Mouse (Mus musculus): ENCODE data around the gene Prr7. TPM values are rescaled to one million over a fixed set of nuclear protein-coding genes. Genes with fewer than 3 reads are reported as not detected.

The Prr7 gene
- polyA plus RNA-seq, 1 experiment from 2014 or later: not detected

- WGBS: 41% methylated on average over 4 of the region's 4 CpGs
- no peak for ATAC-seq (ENCODE audit: extremely low read depth, insufficient number of reproducible peaks, low FRiP score, low TSS enrichment)
- Histone ChIP-seq H3K9ac (no peak overlapping the region), H3K4me2 (peak overlapping the region; percentile 29), H3K4me1 (peaks cover 29% of the 10 kb centered on the region), H3K4me3 (no peak overlapping the region), H3K27me3 (replicated peaks) (peaks cover 71% of the 10 kb centered on the region), H3K36me3 (peaks cover 43% of the 10 kb centered on the region), H3K9me3 (no peaks in the 10 kb centered on the region), H3K27ac (replicated peaks) (no peak overlapping the region)
Measured at GRCm38 (mm10) chr13:55495702-55496101, 31.6 kb downstream of the Prr7 start.

GRCm38 (mm10) chr13:55496661-55497060, 32.6 kb downstream of the Prr7 start:
- 74% methylated on average over 6 of the region's 6 CpGs for WGBS
- ATAC-seq (ENCODE audit: extremely low read depth, insufficient number of reproducible peaks, low FRiP score, low TSS enrichment): no peak
- H3K4me3 ChIP-seq: no peak overlapping the region
- H3K4me1 ChIP-seq: peaks cover 29% of the 10 kb centered on the region
- peaks cover 63% of the 10 kb centered on the region for H3K27me3 ChIP-seq (replicated peaks)
- no peak overlapping the region for H3K4me2 ChIP-seq
- no peak overlapping the region for H3K27ac ChIP-seq (replicated peaks)
- peaks cover 52% of the 10 kb centered on the region for H3K36me3 ChIP-seq
- no peak overlapping the region for H3K9ac ChIP-seq
- H3K9me3 ChIP-seq: no peaks in the 10 kb centered on the region

DNA sequence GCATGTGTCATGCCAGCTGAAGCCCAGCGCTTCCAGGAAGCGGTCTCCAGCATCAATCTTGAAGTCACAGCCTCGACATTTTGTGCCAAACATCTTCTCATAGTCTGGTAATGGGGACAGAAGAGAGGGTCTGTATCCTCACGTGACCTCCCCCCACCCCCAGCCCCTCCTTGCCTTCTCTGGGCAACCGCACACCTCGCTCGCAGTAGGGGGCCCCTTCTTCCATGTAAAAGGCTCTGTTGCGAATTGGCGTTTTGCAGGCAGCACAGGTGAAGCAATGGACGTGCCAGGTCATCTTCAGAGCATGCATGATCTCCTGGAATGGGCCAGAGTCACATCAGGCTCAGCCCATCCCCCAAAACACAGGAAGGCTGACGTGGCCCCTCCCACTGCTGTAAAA, 34.8 kb downstream of the Prr7 start:
- WGBS: 74% methylated on average over 11 of the region's 11 CpGs
- Histone ChIP-seq H3K4me2 (no peak overlapping the region), H3K4me3 (no peak overlapping the region), H3K36me3 (peaks cover 75% of the 10 kb centered on the region), H3K9ac (no peak overlapping the region), H3K4me1 (peaks cover 31% of the 10 kb centered on the region), H3K27me3 (replicated peaks) (peaks cover 41% of the 10 kb centered on the region), H3K27ac (replicated peaks) (no peak overlapping the region), H3K9me3 (no peaks in the 10 kb centered on the region)
- ATAC-seq (ENCODE audit: extremely low read depth, insufficient number of reproducible peaks, low FRiP score, low TSS enrichment): no peak

DNA sequence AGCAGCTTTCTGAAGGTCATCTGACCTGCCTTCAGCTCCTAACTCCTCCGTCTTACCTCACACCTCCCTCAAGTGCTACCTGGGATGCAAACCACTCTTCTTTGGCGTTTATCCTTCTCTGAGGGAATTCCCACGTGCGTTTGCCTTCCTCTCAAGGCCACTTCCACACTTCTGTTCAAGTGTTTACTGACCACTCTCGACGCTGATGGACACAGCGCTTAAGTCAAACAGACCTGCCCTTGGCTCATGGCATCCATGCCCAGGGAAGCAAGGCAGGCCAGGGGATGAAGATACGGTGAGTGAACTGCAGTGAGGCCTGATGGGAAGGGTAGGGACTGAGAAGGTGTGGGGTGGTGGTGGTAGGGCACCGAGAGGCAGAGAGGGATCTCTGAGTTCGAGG, 36.5 kb downstream of the Prr7 start:
- Histone ChIP-seq H3K9me3 (no peaks in the 10 kb centered on the region), H3K27me3 (replicated peaks) (peaks cover 38% of the 10 kb centered on the region), H3K4me1 (peaks cover 24% of the 10 kb centered on the region), H3K9ac (no peak overlapping the region), H3K36me3 (peaks cover 92% of the 10 kb centered on the region), H3K4me2 (no peak overlapping the region), H3K27ac (replicated peaks) (no peak overlapping the region), H3K4me3 (no peak overlapping the region)
- 73% methylated on average over 10 of the region's 10 CpGs for WGBS
- no peak for ATAC-seq (ENCODE audit: extremely low read depth, insufficient number of reproducible peaks, low FRiP score, low TSS enrichment)

DNA sequence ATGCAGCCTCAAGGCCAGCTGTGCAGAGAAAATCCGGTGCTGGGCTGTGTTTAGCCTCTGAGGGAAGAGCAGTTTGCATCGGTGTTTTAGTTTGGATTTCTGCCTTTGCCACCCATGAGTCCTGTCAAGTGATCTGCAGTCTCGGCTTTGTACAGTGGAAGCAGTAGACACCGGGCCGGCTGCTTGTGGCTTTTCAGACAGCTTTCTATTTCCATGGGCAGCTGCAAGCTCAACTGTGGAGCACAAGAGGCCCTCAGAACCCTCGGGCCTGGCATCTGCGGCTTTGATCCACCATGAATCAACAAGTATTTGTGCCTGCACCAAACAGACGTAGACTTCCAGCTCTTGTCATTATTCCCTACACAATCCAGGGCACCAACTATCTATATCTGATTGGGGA, 38.3 kb downstream of the Prr7 start:
- Histone ChIP-seq H3K9me3 (no peaks in the 10 kb centered on the region), H3K4me3 (no peak overlapping the region), H3K27ac (replicated peaks) (no peak overlapping the region), H3K9ac (no peak overlapping the region), H3K4me2 (no peak overlapping the region), H3K36me3 (peaks cover 99% of the 10 kb centered on the region), H3K4me1 (peaks cover 16% of the 10 kb centered on the region), H3K27me3 (replicated peaks) (peaks cover 30% of the 10 kb centered on the region)
- 80% methylated on average over 8 of the region's 8 CpGs for WGBS
- no peak for ATAC-seq (ENCODE audit: extremely low read depth, insufficient number of reproducible peaks, low FRiP score, low TSS enrichment)

DNA sequence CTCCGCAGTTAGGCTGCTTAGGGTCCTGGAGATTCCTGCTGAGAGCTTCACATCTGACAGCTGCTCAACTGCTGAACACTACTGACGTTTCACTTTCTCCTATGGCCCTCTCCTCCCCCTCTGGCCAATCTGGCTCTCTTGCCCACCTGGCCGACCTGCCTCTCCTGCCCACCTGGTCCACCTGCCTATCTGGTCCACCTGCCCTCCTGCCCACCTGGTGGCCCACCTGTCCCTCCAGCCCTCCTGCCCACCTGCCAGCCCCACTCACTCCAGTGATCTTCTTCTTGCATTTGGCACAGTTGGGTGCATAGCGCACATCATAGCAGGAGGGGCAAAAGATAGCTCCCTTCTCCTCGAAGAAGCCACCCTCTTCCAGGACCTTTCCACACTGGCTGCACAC, 40.3 kb downstream of the Prr7 start:
- WGBS: 88% methylated on average over 5 of the region's 5 CpGs
- peaks cover 30% of the 10 kb centered on the region for H3K4me1 ChIP-seq
- no peak overlapping the region for H3K9ac ChIP-seq
- H3K4me3 ChIP-seq: no peak overlapping the region
- no peaks in the 10 kb centered on the region for H3K9me3 ChIP-seq
- no peak overlapping the region for H3K4me2 ChIP-seq
- H3K27ac ChIP-seq (replicated peaks): no peak overlapping the region
- H3K27me3 ChIP-seq (replicated peaks): peaks cover 12% of the 10 kb centered on the region; the same call in 1 of the 2 replicates
- no peak for ATAC-seq (ENCODE audit: extremely low read depth, insufficient number of reproducible peaks, low FRiP score, low TSS enrichment)
- H3K36me3 ChIP-seq: peaks cover 100% of the 10 kb centered on the region

DNA sequence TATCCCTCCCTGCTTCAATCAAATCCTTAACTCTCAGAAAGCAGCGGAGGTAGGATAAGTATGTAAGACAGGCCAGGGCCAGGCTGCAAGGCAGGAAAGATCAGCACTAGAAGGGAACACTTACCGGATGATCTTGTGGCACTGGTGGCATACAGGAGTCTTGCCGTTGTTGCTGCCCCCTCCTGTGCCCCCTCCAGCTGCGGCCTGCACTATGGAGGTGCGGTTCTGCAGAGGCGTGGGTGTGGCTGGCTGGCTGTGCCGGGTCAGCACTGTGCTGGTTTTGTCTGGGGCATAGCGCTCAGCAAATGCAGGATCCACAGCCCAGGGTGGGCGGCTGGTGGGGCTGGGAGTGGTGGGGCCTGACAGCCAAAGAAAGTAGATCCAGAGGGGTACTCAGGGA, 41.7 kb downstream of the Prr7 start:
- no peak overlapping the region for H3K4me3 ChIP-seq
- H3K4me2 ChIP-seq: no peak overlapping the region
- H3K36me3 ChIP-seq: peaks cover 96% of the 10 kb centered on the region
- H3K4me1 ChIP-seq: peaks cover 44% of the 10 kb centered on the region
- peaks cover 5% of the 10 kb centered on the region; the same call in 1 of the 2 replicates for H3K27me3 ChIP-seq (replicated peaks)
- 91% methylated on average over 9 of the region's 9 CpGs for WGBS
- no peak overlapping the region for H3K27ac ChIP-seq (replicated peaks)
- no peak overlapping the region for H3K9ac ChIP-seq
- H3K9me3 ChIP-seq: no peaks in the 10 kb centered on the region
- no peak for ATAC-seq (ENCODE audit: extremely low read depth, insufficient number of reproducible peaks, low FRiP score, low TSS enrichment)

DNA sequence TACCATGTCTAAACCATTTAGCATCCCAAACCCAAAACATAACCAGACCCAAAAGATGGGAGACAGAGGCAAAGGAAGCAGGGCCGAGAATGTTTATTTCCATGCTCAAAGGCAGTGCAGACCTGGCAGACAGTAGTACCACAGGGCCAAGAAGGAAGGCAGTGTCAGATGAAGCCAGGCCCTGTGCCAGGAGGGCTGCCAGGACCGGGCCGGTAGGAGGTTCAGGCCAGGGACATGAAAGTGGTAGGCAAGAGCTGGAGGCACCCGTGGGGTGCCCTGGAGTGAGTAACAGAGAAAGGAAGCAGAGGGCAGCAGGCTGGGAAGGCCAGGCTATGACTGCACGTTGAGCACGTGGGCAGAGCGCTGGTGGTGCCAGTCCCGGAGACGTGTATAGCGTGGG, 42.6 kb downstream of the Prr7 start:
- 93% methylated on average over 10 of the region's 10 CpGs for WGBS
- H3K9ac ChIP-seq: no peak overlapping the region
- 0 out of 2 replicates have a peak, but pooled peaks cover 4% of the 10 kb centered on the region for H3K27me3 ChIP-seq (replicated peaks)
- H3K4me1 ChIP-seq: peaks cover 53% of the 10 kb centered on the region
- no peak for ATAC-seq (ENCODE audit: extremely low read depth, insufficient number of reproducible peaks, low FRiP score, low TSS enrichment)
- H3K4me3 ChIP-seq: no peak overlapping the region
- no peaks in the 10 kb centered on the region for H3K9me3 ChIP-seq
- peaks cover 91% of the 10 kb centered on the region for H3K36me3 ChIP-seq
- H3K4me2 ChIP-seq: no peak overlapping the region
- no peak overlapping the region for H3K27ac ChIP-seq (replicated peaks)

- WGBS: 67% methylated on average over 11 of the region's 11 CpGs
- H3K4me3 ChIP-seq: no peak overlapping the region
- ATAC-seq (ENCODE audit: extremely low read depth, insufficient number of reproducible peaks, low FRiP score, low TSS enrichment): no peak
- H3K27me3 ChIP-seq (replicated peaks): 0 out of 2 replicates have a peak, but pooled peaks cover 4% of the 10 kb centered on the region
- peaks cover 61% of the 10 kb centered on the region for H3K4me1 ChIP-seq
- no peaks in the 10 kb centered on the region for H3K9me3 ChIP-seq
- H3K9ac ChIP-seq: no peak overlapping the region
- no peak overlapping the region for H3K27ac ChIP-seq (replicated peaks)
- H3K4me2 ChIP-seq: no peak overlapping the region
- peaks cover 81% of the 10 kb centered on the region for H3K36me3 ChIP-seq
Measured at GRCm38 (mm10) chr13:55507877-55508276, 43.8 kb downstream of the Prr7 start.

DNA sequence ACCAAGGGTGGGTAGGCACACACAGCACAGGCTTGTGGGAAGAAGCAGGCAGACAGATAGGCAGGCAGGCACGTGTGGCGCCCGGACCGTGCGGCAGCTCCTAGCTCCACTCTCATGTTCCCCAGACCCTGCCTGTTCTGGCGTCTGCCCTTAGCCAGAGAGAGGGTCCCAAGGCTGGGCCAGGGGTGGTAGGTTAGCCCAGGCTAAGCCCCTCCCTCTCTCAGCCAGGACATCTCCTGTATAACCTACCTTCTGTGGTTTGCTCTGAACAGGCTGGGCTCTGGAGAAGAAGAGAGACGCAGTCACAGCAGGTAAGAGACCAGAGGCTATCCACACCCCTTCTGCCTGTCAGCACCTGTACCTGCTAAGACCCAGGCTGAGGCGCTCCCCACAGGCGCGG, 44.5 kb downstream of the Prr7 start:
- H3K4me2 ChIP-seq: no peak overlapping the region

GRCm38 (mm10) chr13:55510332-55510667, 46.2 kb downstream of the Prr7 start:
- Histone ChIP-seq H3K4me1 (peaks cover 55% of the 10 kb centered on the region), H3K27ac (replicated peaks) (peak overlapping the region; percentile 99), H3K4me3 (peak overlapping the region; percentile 93), H3K4me2 (peak overlapping the region; percentile 80), H3K27me3 (replicated peaks) (peaks cover 17% of the 10 kb centered on the region), H3K36me3 (peaks cover 57% of the 10 kb centered on the region), H3K9ac (peak overlapping the region; percentile 69), H3K9me3 (no peaks in the 10 kb centered on the region)
- ATAC-seq (ENCODE audit: extremely low read depth, insufficient number of reproducible peaks, low FRiP score, low TSS enrichment): no peak
- WGBS: 22% methylated on average over 3 of the region's 3 CpGs

More for the DNA sequence above, 44.5 kb downstream of the Prr7 start:
- peaks cover 75% of the 10 kb centered on the region for H3K36me3 ChIP-seq
- no peaks in the 10 kb centered on the region for H3K9me3 ChIP-seq
- H3K9ac ChIP-seq: 0 out of 2 replicates have a peak overlapping the region, but pooled peaks have one; percentile 69
- peaks cover 59% of the 10 kb centered on the region for H3K4me1 ChIP-seq
- no peak for ATAC-seq (ENCODE audit: extremely low read depth, insufficient number of reproducible peaks, low FRiP score, low TSS enrichment)
- 87% methylated on average over 10 of the region's 10 CpGs for WGBS
- H3K4me3 ChIP-seq: no peak overlapping the region
- H3K27ac ChIP-seq (replicated peaks): no peak overlapping the region
- 0 out of 2 replicates have a peak, but pooled peaks cover 4% of the 10 kb centered on the region for H3K27me3 ChIP-seq (replicated peaks)

DNA sequence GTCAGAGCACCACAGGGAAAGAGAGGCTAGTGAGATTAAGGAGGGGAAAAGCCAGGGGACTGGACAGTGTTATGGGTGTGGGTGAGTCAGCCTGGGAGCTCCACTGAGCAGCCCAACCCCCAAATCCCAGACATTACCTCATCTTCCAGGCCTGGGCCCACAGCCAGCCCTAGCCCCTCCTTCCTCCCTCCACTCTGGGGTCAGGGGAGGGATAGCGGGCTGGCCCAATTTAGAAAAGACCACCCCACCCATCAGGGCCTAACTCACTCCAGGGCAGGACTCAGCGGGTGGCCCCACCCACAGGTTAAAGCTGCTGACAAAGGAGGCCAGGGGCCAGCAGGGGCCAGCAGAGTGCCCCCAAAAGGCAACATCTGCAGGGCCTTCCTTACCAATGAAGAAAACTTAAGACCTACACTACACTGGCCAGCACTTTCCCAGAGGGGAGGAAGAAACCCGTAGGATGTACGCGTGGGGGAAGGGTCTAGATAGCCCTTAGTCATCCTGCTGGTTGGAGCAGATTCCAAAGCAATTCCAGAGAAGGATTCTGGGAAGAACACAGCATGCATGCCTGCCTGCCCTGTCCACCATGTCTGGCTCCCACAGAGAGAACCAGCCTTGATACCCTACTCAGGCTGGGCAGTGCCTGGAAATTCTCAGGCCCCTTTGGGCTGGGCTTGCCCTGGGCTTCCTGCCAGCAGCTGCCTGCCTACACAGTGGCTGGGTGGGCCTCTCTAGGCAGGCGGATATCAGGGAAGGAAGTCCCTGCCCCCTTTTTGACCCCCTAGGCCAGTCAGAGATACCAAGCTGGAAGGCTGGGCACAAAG, 46.8 kb downstream of the Prr7 start:
- ATAC-seq (ENCODE audit: extremely low read depth, insufficient number of reproducible peaks, low FRiP score, low TSS enrichment): peak; percentile 56
- H3K4me3 ChIP-seq: peak overlapping the region; percentile 93
- 4% methylated on average over 6 of the region's 6 CpGs for WGBS
- H3K27ac ChIP-seq (replicated peaks): peak overlapping the region; percentile 99
- H3K4me2 ChIP-seq: peak overlapping the region; percentile 80
- peaks cover 21% of the 10 kb centered on the region for H3K27me3 ChIP-seq (replicated peaks)
- peaks cover 51% of the 10 kb centered on the region for H3K36me3 ChIP-seq
- H3K9me3 ChIP-seq: no peaks in the 10 kb centered on the region
- peaks cover 55% of the 10 kb centered on the region for H3K4me1 ChIP-seq
- H3K9ac ChIP-seq: peak overlapping the region; percentile 98

Data from heart, embryonic 13.5 days (tissue).